Mouse (Mus musculus) gastrocnemius, postnatal 14 days (tissue): ENCODE measurements around the gene Bdkrb1. TPM values are rescaled to one million over a fixed set of nuclear protein-coding genes. Genes with fewer than 3 reads are reported as not detected.

Experiments used
- DNase-seq: peaks from one replicate; pipeline ENCODE4 v3.0.0; 2021; ENCODE audit warnings: mixed read lengths
- intact Hi-C: fragments of 180-260 bp; cut with DNase I; formaldehyde crosslinking; loops from one replicate; pipeline ENCODE4 v1.15.1; 2025; ENCODE audit warnings: low total_unique reads
- long read RNA-seq, 2 experiments: library from polyadenylated mRNA; stranded (forward); transcript quantifications; one replicate each; pipeline ENCODE4 v2.0.0; 2021
- total RNA-seq, 2 experiments: library from RNA; stranded (reverse); gene quantifications; 2 replicates each; pipeline ENCODE4 v1.2.3; 2021

Gene Bdkrb1
- total RNA-seq = not detected
- long read RNA-seq, experiment 1, partial matches to known transcripts = 0 of 1 reads
- long read RNA-seq, experiment 1, other reads (novel, unspliced or antisense) = 0 of 1 reads
- long read RNA-seq, experiment 2 = 0 reads

- intact Hi-C loops = no loop called here
- no peak for DNase-seq
Observed at GRCm38 (mm10) chr12:105602581-105603210, at the start of gene Bdkrb1. Gene Bdkrb1 (plus strand): TSS chr12:105603085.

- no peak for DNase-seq
- intact Hi-C loops = no loop called here
Observed at GRCm38 (mm10) chr12:105554151-105554772, 48.6 kb upstream of the Bdkrb1 start.

GRCm38 (mm10) chr12:105555172-105555571, 47.7 kb upstream of the Bdkrb1 start:
- DNase-seq = no peak
- intact Hi-C loops = no loop called here

- DNase-seq = peak; percentile 78
- intact Hi-C loops = no loop called here
Observed at GRCm38 (mm10) chr12:105557250-105557925, 45.5 kb upstream of the Bdkrb1 start.

GRCm38 (mm10) chr12:105561007-105561534, 41.8 kb upstream of the Bdkrb1 start:
- intact Hi-C loops = no loop called here
- no peak for DNase-seq

GRCm38 (mm10) chr12:105562056-105562820, 40.6 kb upstream of the Bdkrb1 start:
- DNase-seq = no peak
- intact Hi-C loops = no loop called here

GRCm38 (mm10) chr12:105562936-105563680, 39.8 kb upstream of the Bdkrb1 start, which contains the start of gene Bdkrb2:
Gene Bdkrb2 (plus strand): TSS chr12:105563226.
- intact Hi-C loops = no loop called here
- peak; percentile 45 for DNase-seq

- intact Hi-C loops = no loop called here
- no peak for DNase-seq
Observed at GRCm38 (mm10) chr12:105563726-105564275, 39.1 kb upstream of the Bdkrb1 start.

- intact Hi-C loops = no loop called here
- no peak for DNase-seq
Observed at GRCm38 (mm10) chr12:105565221-105565620, 37.7 kb upstream of the Bdkrb1 start.

GRCm38 (mm10) chr12:105571867-105572266, 31.0 kb upstream of the Bdkrb1 start:
- DNase-seq = no peak
- intact Hi-C loops = no loop called here

- intact Hi-C loops = no loop called here
- DNase-seq = no peak
Observed at GRCm38 (mm10) chr12:105572622-105573021, 30.3 kb upstream of the Bdkrb1 start.

- intact Hi-C loops = no loop called here
- no peak for DNase-seq
Observed at GRCm38 (mm10) chr12:105574356-105574755, 28.5 kb upstream of the Bdkrb1 start.

- no peak for DNase-seq
- intact Hi-C loops = no loop called here
Observed at GRCm38 (mm10) chr12:105580490-105580889, 22.4 kb upstream of the Bdkrb1 start.

- no peak for DNase-seq
- intact Hi-C loops = no loop called here
Observed at GRCm38 (mm10) chr12:105582486-105582885, 20.4 kb upstream of the Bdkrb1 start.

GRCm38 (mm10) chr12:105583484-105583883, 19.4 kb upstream of the Bdkrb1 start:
- no peak for DNase-seq
- intact Hi-C loops = no loop called here

- intact Hi-C loops = loop anchor here (2.0 kb wide), 1 partner anchor 88 kb away; no protein-coding TSS in a partner anchor
Observed at GRCm38 (mm10) chr12:105584851-105585250, 18.0 kb upstream of the Bdkrb1 start.

GRCm38 (mm10) chr12:105587526-105587925, 15.4 kb upstream of the Bdkrb1 start:
- no peak for DNase-seq
- intact Hi-C loops = no loop called here

More at GRCm38 (mm10) chr12:105584851-105585250, 18.0 kb upstream of the Bdkrb1 start:
- peak; percentile 79 for DNase-seq

- peak; percentile 38 for DNase-seq
- intact Hi-C loops = no loop called here
Observed at GRCm38 (mm10) chr12:105590786-105591185, 12.1 kb upstream of the Bdkrb1 start.
